Mouse (Mus musculus) heart, embryonic 14.5 days (tissue): ENCODE measurements around the gene Tmem44. TPM values are rescaled to one million over a fixed set of nuclear protein-coding genes. Genes with fewer than 3 reads are reported as not detected.

Experiments used
- ATAC-seq: fragments of 200-750 bp; cut with Nextera tagmentation; 2 replicates; pipeline ENCODE4 v1.8.0; 2017; ENCODE audit warnings: low read depth, moderate TSS enrichment; ENCODE audit not compliant: insufficient number of reproducible peaks, insufficient read depth, low FRiP score
- H3K27ac ChIP-seq, 2 experiments: fragments of 200-500 bp in 1 of 2; fragments of 300-500 bp in 1 of 2; sonication (generic) in 1 of 2; replicated peaks in 1 of 2; 2 replicates each; pipeline ENCODE4 v1.5.1; 2012 to 2014; ENCODE audit warnings: low read depth in 2 of 2, low read length in 2 of 2, control low read depth in 1 of 2, mild to moderate bottlenecking in 1 of 2, mixed read lengths in 1 of 2; ENCODE audit not compliant: control insufficient read depth in 1 of 2, insufficient read depth in 1 of 2
- H3K27me3 ChIP-seq: fragments of 300-500 bp; sonication (generic); 2 replicates; pipeline ENCODE4 v1.6.1; 2014; ENCODE audit warnings: mild to moderate bottlenecking, low read length, control low read depth; ENCODE audit not compliant: control insufficient read depth, insufficient read depth
- H3K36me3 ChIP-seq: fragments of 300-500 bp; sonication (generic); 2 replicates; pipeline ENCODE4 v1.6.1; 2014; ENCODE audit warnings: mild to moderate bottlenecking, control low read depth, low read length, mixed read lengths; ENCODE audit not compliant: control insufficient read depth, insufficient read depth
- H3K4me1 ChIP-seq, 2 experiments: fragments of 200-500 bp in 1 of 2; fragments of 300-500 bp in 1 of 2; sonication (generic) in 1 of 2; 2 replicates each; pipeline ENCODE4 v1.6.1; 2012 to 2014; ENCODE audit warnings: low read length in 2 of 2, control low read depth in 1 of 2, mixed read lengths in 1 of 2; ENCODE audit not compliant: control insufficient read depth in 2 of 2, insufficient read depth in 2 of 2
- H3K4me2 ChIP-seq: fragments of 300-500 bp; sonication (generic); 2 replicates; pipeline ENCODE4 v1.6.1; 2014; ENCODE audit warnings: mild to moderate bottlenecking, low read length
- H3K4me3 ChIP-seq, 2 experiments: fragments of 200-500 bp in 1 of 2; fragments of 300-500 bp in 1 of 2; sonication (generic) in 1 of 2; 2 replicates each; pipeline ENCODE4 v1.5.1; 2012 to 2014; ENCODE audit warnings: low read length in 2 of 2, mild to moderate bottlenecking in 2 of 2, control low read depth in 1 of 2, low read depth in 1 of 2, moderate library complexity in 1 of 2; ENCODE audit not compliant: control insufficient read depth in 1 of 2, insufficient read depth in 1 of 2
- H3K9ac ChIP-seq: fragments of 300-500 bp; sonication (generic); 2 replicates; pipeline ENCODE4 v1.6.1; 2014; ENCODE audit warnings: mild to moderate bottlenecking, low read length
- H3K9me3 ChIP-seq: fragments of 300-500 bp; sonication (generic); 2 replicates; pipeline ENCODE4 v1.6.1; 2016; ENCODE audit warnings: low read length, control low read depth; ENCODE audit not compliant: control insufficient read depth
- WGBS: fragments of 180-500 bp; shearing (Covaris S2); extraction: QIAGEN DNeasy Blood & Tissue Kit; methylation state at CpG from one replicate; pipeline ENCODE4 v1.1.7; 2014; 5-methylcytosine and 5-hydroxymethylcytosine counted together
- polyA plus RNA-seq: library from polyadenylated mRNA; unstranded; fragments of >200 nt; fragmentation: Nextera tagmentation; extraction: Ambion mirVana; gene quantifications from 2 replicates; pipeline ENCODE4 v1.2.1, GENCODE M21; 2014

Gene Tmem44
- polyA plus RNA-seq, 1 experiment from 2014 or later = 24.2 TPM

DNA sequence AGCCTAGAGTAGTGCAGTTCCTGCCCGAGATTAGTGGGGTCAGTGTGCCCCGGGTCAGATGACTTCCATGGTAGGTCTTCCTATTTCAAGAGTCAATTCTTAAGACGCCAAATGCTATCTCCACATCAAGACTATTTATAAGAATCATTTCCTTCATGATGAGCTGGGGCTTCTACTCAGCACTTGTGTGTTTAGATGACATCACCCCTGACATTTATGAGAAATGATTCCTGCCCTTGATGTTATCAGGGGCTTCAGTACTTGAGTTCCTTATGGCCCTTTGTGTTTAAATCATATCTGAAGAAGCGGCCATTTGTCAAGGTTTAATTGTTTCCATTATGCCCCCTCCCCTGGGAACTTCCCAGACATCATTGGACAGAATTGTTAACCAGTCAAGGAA, 58.9 kb downstream of the Tmem44 start:
- no peak overlapping the region for H3K4me2 ChIP-seq
- no peaks in the 10 kb centered on the region for H3K36me3 ChIP-seq
- WGBS = 59% methylated on average over 4 of the region's 4 CpGs
- H3K9me3 ChIP-seq = no peaks in the 10 kb centered on the region
- ATAC-seq = no peak
- H3K9ac ChIP-seq = no peak overlapping the region
- no peak overlapping the region for H3K27ac ChIP-seq
- peaks cover 5% of the 10 kb centered on the region in 2 experiments; a peak in 3 of 4 replicates for H3K4me1 ChIP-seq
- no peak overlapping the region for H3K4me3 ChIP-seq
- H3K27me3 ChIP-seq = no peaks in the 10 kb centered on the region

DNA sequence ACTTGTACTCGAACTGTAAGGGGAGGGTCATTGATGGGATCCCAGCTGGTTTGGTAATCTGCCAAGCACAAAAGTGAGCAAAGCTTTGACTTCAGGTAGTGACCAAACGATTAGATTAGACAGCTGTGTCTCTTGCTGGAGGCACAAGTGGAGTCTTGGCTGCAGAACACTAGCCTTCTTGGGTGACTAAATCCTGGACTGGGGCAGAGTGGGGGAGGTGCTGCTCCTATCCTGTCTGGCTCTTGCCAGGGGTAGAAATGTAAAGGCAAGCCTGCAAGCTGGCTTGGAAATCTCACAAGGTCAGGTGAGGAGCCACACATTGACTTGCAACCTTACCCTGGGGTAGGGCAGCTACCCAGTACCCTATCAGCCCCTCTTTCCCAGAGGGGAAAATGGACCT, 59.9 kb downstream of the Tmem44 start:
- no peak for ATAC-seq

DNA sequence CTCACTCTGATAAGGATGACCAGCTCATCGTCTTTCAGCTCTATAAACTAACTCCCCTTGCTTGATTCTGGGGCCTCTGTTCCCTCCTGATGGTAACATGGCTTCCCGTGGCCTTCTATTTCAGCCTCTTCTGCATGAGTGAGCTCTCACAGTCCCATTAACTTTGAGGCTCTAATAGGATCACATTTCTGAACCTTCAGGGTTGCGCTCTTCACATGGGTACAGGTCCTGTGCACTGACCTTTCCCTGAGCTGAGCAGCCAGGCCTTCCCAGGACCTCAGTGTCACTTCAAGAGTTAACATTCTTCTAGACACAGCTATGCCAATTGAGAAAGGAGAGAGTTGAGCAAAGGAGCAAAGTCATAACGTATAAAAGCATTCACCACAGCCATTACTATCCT, 60.3 kb downstream of the Tmem44 start:
- H3K9me3 ChIP-seq = no peaks in the 10 kb centered on the region
- H3K4me1 ChIP-seq = peaks cover 5% of the 10 kb centered on the region in 2 experiments; a peak in 3 of 4 replicates
- H3K4me2 ChIP-seq = no peak overlapping the region
- H3K4me3 ChIP-seq = no peak overlapping the region
- no peak overlapping the region for H3K9ac ChIP-seq
- H3K27ac ChIP-seq = no peak overlapping the region
- no peaks in the 10 kb centered on the region for H3K36me3 ChIP-seq
- 69% methylated on average over 4 of the region's 4 CpGs for WGBS
- no peak for ATAC-seq
- H3K27me3 ChIP-seq = no peaks in the 10 kb centered on the region

More for the DNA sequence above, 59.9 kb downstream of the Tmem44 start:
- no peak overlapping the region for H3K4me3 ChIP-seq
- no peak overlapping the region for H3K4me2 ChIP-seq
- H3K27ac ChIP-seq = no peak overlapping the region
- WGBS = 41% methylated on average over 2 of the region's 2 CpGs
- H3K9me3 ChIP-seq = no peaks in the 10 kb centered on the region
- peaks cover 5% of the 10 kb centered on the region in 2 experiments; a peak in 3 of 4 replicates for H3K4me1 ChIP-seq
- H3K36me3 ChIP-seq = no peaks in the 10 kb centered on the region
- no peaks in the 10 kb centered on the region for H3K27me3 ChIP-seq
- no peak overlapping the region for H3K9ac ChIP-seq

DNA sequence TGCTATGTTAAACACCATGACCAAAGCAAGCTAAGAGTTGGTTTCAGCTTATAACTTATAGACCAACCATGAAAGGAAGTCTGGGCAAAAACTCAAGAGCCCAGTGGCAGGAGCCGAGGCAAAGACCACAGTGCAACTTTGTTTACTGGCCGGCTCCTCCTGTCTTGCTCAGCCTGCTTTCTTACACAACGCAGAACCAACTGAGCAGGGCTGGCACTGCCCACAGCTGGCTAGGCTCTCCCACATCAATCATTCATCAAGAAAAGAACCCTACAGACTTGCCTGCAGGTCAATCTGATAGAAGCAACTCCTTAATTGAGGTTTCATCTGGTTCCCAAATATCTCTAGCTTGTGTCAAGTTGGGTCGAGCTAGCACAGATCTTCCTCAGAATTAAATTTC, 61.0 kb downstream of the Tmem44 start:
- no peaks in the 10 kb centered on the region for H3K36me3 ChIP-seq
- H3K27me3 ChIP-seq = no peaks in the 10 kb centered on the region
- H3K4me3 ChIP-seq = no peak overlapping the region
- 80% methylated on average over 4 of the region's 4 CpGs for WGBS
- H3K4me1 ChIP-seq = peaks cover 5% of the 10 kb centered on the region in 2 experiments; a peak in 3 of 4 replicates
- ATAC-seq = no peak
- no peak overlapping the region for H3K27ac ChIP-seq
- no peak overlapping the region for H3K4me2 ChIP-seq
- no peak overlapping the region for H3K9ac ChIP-seq
- no peaks in the 10 kb centered on the region for H3K9me3 ChIP-seq

DNA sequence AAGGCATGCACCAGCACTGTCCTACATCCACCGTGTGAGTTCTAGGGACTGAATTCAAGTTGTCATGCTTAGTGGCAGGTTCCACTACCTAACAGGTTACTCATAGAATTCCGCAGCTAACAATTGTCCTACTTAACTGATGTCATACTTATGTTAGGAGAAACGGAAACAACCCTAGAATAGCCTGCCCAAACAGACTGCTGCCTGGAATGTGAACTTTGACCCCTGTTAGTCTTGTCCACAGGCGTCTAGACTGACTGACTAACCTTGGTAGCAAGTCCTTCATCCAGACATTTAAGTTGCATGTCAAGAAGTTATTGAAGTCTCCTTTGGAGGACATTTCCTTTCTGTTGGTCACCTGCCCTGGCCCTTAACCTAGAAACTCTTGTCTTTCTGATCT, 64.1 kb downstream of the Tmem44 start:
- no peaks in the 10 kb centered on the region for H3K36me3 ChIP-seq

DNA sequence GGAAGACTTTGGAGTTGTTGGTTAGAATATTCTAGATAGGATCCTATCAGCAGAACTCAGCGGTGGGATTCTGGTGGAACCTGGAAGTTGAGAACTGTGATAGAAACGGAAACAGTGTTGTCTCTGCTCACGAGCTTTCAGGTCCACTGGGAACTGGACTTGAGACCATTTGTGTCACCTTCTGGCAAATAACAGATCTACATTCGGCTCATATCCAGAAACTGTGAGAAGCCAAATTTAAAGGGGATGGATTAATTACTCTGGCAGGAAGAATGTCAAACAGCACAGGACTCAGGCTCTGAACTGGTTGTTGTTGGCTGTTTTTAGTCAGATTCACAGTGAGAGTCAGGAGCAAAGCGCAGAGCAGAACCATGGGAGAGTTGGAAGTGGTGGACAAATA, 72.9 kb downstream of the Tmem44 start:
- Histone ChIP-seq H3K27me3 (no peaks in the 10 kb centered on the region), H3K4me1 (peaks cover 3 to 16% of the 10 kb centered on the region in 2 experiments; a peak in 2 of 4 replicates), H3K9me3 (no peaks in the 10 kb centered on the region), H3K4me3 (no peak overlapping the region), H3K9ac (no peak overlapping the region), H3K4me2 (no peak overlapping the region), H3K36me3 (no peaks in the 10 kb centered on the region), H3K27ac (no peak overlapping the region)
- ATAC-seq = no peak
- WGBS = 84% methylated on average over 5 of the region's 5 CpGs

More for the DNA sequence above, 64.1 kb downstream of the Tmem44 start:
- H3K4me1 ChIP-seq = peaks cover 5% of the 10 kb centered on the region in 2 experiments; a peak in 3 of 4 replicates
- H3K4me2 ChIP-seq = no peak overlapping the region
- no peak overlapping the region for H3K4me3 ChIP-seq
- no peaks in the 10 kb centered on the region for H3K9me3 ChIP-seq
- no peak for ATAC-seq
- H3K9ac ChIP-seq = no peak overlapping the region
- H3K27ac ChIP-seq = no peak overlapping the region
- 34% methylated on average over 4 of the region's 4 CpGs for WGBS
- H3K27me3 ChIP-seq = no peaks in the 10 kb centered on the region

DNA sequence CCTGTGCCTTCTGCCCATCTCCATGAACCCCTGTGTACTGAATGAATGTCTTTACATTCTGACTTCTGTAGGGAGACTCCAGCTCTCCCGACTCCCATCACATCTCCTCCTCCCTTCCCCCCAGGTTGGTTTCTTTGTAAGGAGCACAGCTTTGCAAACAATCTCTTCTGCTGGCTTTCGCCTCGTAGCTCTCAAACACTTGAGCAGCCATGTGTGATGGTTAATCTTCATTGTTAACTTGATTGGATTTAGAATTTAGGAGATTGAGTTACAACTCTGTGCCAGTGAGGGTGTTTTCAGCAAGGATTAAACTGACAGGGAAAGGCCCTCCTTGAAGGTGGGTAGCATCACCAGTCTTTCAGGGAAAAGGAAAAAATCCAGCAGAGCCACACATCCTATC, 73.6 kb downstream of the Tmem44 start:
- no peak overlapping the region for H3K4me3 ChIP-seq
- peaks cover 3 to 16% of the 10 kb centered on the region in 2 experiments; a peak in 2 of 4 replicates for H3K4me1 ChIP-seq
- no peak overlapping the region for H3K4me2 ChIP-seq
- WGBS = 80% methylated on average over 3 of the region's 3 CpGs
- H3K27me3 ChIP-seq = no peaks in the 10 kb centered on the region
- no peak for ATAC-seq
- no peaks in the 10 kb centered on the region for H3K36me3 ChIP-seq
- H3K9ac ChIP-seq = no peak overlapping the region
- no peaks in the 10 kb centered on the region for H3K9me3 ChIP-seq
- H3K27ac ChIP-seq = no peak overlapping the region
